Mouse (Mus musculus): ENCODE measurements at regions not wholly inside any gene's neighbourhood (a gene's known extent, or its start where the extent isn't known, plus 50 kb on each side); places are given as distances from the start of the nearest gene placed in this dataset.

DNA sequence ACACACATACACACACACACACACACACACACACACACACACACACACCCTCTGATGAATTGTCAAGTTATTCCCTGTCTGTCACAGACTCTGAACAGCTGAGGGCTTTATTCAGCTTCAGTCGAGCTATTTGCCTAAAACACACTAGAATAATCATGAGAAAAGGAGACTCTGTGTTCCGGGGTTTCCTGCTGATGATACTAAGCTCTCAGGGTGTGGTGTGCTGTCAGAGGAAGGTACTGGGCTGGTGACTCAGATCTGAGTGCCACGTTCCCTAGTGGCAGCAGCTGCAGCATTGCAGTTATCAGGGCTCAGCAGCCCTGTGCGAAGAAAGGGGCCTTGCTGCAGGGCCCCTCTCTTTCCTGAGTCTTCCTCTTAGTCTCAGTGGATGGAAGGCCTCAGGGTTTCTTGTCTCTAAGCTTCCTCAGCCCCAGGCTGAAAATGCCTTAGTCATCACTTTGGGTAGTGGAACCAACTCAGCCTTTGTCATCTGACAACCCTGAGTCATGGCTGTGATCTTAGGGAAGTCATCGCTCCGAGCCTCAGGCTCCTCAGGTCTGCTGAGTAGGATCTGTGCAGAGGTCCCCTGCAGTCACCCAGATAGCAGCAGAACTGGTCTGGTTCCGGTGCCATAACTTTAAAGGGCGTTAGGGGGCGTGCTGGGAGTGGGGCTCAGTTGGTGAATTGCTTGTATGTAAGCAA, 106.8 kb upstream of the Lrfn2 start:
- ATAC-seq (ENCODE audit: extremely low read depth, insufficient number of reproducible peaks, low FRiP score, poor library complexity, severe bottlenecking), result no peak

DNA sequence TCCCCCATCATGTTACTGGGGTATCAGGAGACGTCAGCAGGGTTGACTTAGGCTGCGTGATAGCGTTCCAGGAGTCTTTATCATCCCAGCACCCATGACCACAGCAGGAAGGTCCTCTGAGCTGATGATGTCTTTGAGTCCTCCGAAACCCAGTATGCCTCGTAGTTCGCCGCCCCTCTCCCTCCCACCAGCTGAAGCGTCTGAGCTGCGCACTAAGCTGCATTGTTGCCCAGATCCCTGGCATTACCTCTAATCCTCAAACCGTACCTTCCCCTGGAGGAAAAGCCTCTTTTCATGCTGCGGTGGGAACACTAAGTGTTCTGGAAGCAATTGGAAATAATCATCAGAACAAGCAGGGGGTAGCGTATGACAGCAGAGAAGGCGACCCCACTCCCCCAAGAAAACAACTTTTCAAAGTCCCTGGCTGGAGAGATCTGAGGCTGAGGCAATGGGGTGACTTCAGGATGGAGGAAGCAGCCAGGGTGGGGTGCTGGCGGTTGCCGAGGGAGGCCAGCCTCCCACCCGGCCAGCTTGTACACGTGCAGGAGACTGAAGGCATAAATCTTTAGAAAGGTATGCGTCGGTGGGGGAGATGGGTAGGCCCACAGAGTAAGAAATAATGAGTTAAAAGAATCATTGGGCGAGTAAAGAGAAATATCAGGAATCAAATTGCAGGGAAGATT, 93.7 kb upstream of the Lrfn2 start:
- no peak for ATAC-seq (ENCODE audit: extremely low read depth, insufficient number of reproducible peaks, low FRiP score, poor library complexity, severe bottlenecking)

DNA sequence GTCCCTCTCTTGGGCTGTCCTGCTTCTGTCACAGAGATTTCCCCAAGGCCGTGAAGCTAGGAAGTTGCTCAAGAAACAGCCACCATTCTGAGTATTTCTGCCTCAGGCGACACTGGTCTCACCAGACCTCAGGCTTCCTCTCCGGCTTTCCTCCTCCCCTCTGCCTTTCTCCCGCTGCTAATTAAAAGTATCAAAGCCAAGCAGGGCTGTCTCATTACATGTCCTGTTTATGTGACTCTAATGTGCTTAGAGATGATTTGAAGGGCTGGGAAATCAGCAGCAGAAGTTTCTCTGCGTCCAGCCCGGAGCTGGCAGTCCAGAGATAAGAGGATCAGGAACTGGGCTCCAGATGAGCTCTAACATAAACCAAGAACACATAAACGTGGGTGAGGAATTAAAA, 84.3 kb upstream of the Lrfn2 start:
- no peak for ATAC-seq (ENCODE audit: extremely low read depth, insufficient number of reproducible peaks, low FRiP score, poor library complexity, severe bottlenecking)

DNA sequence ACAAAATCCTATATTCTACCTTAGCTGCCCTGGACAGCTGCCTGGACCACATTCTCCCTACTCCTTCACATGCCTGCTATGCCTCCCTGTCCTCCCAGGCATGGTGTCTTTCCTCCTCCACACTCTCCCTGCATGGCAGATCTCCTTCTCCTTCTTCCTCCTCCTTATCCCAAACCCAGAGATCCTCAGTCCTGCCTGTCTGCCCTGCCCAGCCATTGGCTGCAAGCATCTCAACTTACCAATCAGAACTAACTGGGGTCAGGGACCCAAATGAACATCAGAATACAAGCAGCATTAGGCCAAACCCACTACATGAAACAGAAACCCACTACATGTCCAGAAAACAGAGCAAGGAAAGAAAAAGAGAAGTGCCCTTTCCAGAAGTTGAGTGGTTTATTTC, 81.3 kb upstream of the Lrfn2 start:
- no peak for ATAC-seq (ENCODE audit: extremely low read depth, insufficient number of reproducible peaks, low FRiP score, poor library complexity, severe bottlenecking)

DNA sequence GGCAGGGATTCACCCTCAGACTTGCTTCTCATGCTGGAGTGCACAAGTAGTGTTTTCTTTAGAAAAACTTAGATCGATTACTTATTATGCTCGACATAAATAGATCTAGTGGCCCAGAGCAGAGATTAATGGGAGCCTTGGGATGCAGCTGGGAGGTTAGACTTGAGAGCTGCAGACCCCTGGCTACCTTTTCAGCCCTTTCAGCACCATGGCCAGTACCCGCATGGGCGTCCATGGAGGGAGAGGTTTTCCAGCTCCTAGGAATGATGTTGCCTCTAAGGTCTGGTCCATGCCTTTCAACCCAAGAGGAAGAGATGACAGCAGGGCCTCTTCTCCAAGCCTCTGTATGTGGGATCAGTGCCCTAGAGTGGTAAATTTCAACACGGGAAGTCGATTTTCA, 73.3 kb upstream of the Lrfn2 start:
- ATAC-seq (ENCODE audit: extremely low read depth, insufficient number of reproducible peaks, low FRiP score, poor library complexity, severe bottlenecking), result no peak

DNA sequence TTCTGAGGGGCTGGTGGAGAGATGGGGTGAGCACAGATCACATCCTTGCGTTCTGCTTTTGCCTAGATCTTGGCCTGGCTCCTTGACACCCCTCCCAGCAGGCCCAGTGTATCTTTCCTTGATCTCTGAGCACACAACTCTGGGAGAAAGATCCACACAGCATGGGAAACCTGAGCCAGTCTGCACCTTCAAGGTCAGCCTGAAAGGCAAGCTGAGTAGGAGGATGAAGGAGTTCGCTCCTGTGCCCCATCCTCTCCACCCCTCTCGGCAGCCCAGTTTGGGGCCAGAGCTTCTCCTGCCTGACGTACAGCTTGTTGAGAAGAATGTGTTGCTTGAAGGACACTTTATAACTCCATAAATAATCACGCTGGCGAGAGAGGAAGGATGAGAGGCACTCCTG, 61.7 kb upstream of the Lrfn2 start:
- no peak for ATAC-seq (ENCODE audit: extremely low read depth, insufficient number of reproducible peaks, low FRiP score, poor library complexity, severe bottlenecking)

DNA sequence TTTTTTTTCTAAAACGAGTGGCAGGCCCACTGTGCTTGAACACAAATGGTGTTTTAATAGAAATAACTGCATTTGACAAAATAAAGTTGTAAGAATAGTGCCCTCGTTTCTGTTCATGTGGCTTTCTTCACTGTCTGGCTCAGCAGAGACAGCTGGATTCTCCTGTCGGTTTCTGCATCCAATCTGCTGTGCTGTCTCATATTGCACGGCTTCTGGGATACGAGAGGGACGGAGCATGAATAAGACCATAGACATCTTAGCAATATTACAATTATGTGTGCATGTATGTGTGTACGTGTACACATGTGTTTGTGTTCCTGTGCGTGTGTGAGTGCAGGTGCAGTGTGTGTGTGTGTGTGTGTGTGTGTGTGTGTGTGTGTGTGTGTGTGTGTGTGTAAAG, 54.7 kb upstream of the Lrfn2 start:
- no peak for ATAC-seq (ENCODE audit: extremely low read depth, insufficient number of reproducible peaks, low FRiP score, poor library complexity, severe bottlenecking)

DNA sequence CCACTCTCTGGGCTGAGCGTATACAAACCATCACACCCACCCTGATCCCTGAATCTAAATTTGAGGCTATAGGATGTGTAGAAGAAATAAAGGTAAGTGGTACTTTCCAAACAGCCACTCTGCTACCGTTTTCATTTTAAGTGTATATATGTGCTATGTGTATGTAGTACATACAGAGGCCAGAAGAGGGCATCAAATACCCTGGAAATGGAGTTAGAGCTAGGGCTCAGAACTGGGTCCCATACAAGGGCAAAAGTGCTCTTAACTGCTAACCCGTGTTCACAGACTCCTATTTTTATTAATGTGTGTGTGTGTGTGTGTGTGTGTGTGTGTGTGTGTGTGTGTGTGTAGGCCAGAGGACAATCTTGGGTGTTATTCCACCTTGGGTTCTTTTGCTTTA, 51.6 kb upstream of the Lrfn2 start:
- ATAC-seq (ENCODE audit: extremely low read depth, insufficient number of reproducible peaks, low FRiP score, poor library complexity, severe bottlenecking), result no peak

DNA sequence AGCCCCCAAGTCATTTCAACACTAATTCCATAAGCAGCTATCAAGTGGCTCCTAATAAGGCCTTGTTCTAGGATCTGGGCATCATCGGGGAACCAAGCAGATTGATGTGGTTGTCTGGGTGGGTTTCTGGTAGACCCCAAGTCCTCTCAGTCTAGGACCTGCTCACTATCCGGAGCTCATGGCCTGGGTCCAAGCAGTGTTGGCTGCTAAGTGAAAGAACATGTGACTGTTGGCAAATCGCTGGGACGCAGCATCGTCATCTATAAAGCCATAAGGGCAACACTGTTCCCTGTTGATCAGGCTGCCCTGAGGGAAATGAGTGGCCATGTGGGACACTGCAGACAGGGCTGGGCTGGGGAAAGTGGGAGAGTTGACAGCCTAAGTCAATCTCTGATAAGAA, 50.2 kb upstream of the Lrfn2 start:
- ATAC-seq (ENCODE audit: extremely low read depth, insufficient number of reproducible peaks, low FRiP score, poor library complexity, severe bottlenecking), result no peak
